Mouse (Mus musculus) kidney, adult 18-20 months (tissue): ENCODE results near the gene Klc4.

Experiments
- DNase-seq: peaks from one replicate; pipeline ENCODE4 v3.0.0; 2021

Klc4 gene

GRCm38 (mm10) chr17:46619683-46620357 is 26.0 kb downstream of the Klc4 start:
- no peak for DNase-seq

GRCm38 (mm10) chr17:46618769-46619682 is 26.8 kb downstream of the Klc4 start:
- no peak for DNase-seq

DNA sequence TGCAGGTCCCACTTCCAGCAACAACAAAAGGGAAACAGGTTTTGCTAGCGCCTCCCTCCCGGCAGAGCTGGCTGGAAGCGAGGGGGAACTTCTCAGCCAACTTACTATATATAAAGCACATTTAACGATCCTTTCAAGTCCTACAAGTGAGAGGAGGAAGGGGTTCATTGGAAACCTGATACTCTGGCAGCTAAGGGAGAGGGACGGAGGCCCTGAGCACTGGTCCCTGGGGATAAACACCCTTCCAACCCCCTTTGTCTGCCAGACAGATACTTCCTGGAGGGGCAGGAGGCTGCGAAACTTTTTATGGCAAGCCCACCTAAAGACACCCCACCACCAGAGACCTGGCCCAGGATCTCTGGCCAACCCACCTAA is 27.4 kb downstream of the Klc4 start:
- DNase-seq, result no peak

GRCm38 (mm10) chr17:46617799-46618198 is 28.0 kb downstream of the Klc4 start:
- DNase-seq, result no peak

GRCm38 (mm10) chr17:46613229-46613628 is 32.6 kb downstream of the Klc4 start:
- no peak for DNase-seq

GRCm38 (mm10) chr17:46612820-46613219 is 33.0 kb downstream of the Klc4 start:
- peak; percentile 40 for DNase-seq

DNA sequence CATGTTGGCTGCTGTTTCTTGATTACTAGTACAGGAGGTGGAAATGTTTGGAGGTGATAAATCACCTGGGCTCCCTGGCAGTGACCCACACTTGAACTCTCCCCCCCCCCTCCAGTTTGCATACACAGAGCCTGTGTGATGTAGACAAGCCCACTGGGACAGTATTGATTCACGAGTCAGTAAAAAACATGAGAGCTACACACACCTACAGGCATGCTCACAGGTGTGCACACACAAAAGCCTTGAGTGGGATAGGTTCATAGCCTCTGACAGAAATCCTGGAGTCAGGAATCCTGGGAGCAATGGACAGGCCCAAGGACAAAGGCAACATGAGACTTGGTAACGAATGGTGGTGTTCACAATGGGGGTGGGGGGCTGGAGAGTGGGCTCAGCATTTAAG is 33.6 kb downstream of the Klc4 start:
- DNase-seq, result no peak

- no peak for DNase-seq
These were observed 34.5 kb downstream of the Klc4 start for GRCm38 (mm10) chr17:46611316-46611715.

GRCm38 (mm10) chr17:46609721-46610514 is 35.9 kb downstream of the Klc4 start:
- peak; percentile 56 for DNase-seq

DNA sequence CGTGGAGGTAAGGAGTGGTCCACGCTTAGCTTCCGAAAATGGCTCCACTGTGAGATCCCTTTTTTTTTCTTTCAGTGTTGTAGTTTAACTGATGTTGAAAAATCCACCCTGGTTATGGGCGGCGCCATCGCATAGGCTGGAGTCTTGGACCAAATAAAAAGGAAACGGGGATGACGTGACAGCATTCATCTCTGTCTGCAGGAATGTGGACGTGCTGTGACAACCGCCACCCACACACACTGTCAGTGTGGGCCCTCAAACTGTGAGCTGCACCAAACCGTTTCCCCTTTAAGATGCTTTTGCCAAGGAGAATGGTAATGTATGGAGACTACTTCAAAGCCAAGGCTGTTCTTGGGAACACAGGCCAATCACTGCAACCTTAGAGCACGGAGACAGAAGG is 39.8 kb downstream of the Klc4 start:
- DNase-seq, result no peak

- DNase-seq, result no peak
These were observed 40.7 kb downstream of the Klc4 start for GRCm38 (mm10) chr17:46605126-46605525.

- no peak for DNase-seq
These were observed 42.6 kb downstream of the Klc4 start for GRCm38 (mm10) chr17:46603229-46603628.

- no peak for DNase-seq
These were observed 43.6 kb downstream of the Klc4 start for GRCm38 (mm10) chr17:46602212-46602611.

DNA sequence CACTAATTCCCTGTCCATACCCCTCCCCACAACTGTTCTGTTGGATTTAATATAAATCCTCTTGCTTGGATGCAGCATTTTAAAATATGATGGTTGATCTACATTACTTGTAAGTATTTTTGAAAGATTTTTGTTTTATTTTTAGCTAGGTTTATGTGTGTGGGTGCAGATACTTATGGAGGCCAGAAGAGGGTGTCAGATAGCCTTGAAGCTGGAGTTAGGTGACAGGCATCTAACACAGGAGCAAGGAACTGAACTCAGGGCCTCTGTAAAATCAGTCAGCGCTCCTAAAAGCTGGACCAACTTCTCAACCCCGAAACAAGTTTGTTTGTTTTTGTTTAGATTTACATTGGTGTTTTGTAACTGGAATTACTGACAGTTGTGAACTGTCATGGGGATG is 45.3 kb downstream of the Klc4 start:
- DNase-seq, result no peak

DNA sequence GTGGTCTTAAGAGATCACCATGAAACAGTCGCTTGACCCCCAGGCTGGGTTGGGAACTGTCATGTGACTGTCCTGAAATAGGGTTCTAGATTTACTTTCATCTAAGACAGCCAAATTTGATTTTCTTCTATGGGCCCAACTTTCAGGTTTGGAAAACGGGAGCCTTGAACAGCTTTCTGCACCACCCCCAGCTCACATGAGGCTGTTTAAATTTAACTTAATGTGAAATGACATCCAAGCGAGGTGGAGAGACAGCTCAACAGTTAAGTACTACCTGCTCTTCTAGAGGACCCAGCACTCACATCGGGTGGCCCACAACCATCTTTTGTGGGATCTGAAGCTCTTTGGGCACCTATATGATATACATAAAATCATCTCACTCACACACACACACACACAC is 46.9 kb downstream of the Klc4 start:
- DNase-seq, result no peak

GRCm38 (mm10) chr17:46597956-46598355 is 47.9 kb downstream of the Klc4 start:
- no peak for DNase-seq

DNA sequence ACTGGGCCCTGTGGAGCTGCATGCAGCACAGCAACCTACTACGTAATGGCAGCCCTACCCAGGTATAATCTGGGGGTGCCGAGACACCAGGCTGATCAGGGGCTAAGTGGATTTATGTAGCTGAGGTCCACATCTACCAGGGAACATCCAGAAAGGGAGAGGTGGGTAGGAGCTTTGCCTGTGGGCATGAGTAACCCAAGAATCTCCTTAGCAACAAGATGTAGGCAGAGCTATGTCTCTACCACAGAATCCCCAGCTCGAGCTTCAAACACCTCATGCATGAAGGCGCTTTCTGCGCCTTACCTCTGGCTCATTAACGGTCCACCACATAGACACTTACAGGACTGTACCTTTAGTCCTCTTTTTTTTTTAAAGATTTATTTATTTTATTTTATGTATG is 50.5 kb downstream of the Klc4 start:
- no peak for DNase-seq

DNA sequence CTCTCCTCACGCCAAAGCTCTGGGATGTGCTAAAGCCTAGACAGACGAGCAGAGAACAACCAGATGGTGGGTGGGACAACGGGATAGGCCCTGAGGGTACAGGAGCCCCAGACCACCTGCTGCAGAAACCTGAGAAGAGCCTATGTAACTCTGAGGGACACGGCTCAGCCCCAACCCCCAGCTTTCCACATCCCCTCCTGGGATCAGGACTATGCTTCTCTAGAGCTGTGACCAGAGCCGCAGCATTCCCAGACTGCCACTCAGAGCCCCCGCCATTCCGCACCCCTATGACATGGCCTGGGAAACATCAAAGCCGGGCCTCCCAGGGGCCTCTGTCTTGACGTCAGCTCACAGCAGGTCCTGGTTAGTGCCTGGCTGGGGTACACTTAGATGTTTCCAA is 51.2 kb downstream of the Klc4 start:
- no peak for DNase-seq

DNA sequence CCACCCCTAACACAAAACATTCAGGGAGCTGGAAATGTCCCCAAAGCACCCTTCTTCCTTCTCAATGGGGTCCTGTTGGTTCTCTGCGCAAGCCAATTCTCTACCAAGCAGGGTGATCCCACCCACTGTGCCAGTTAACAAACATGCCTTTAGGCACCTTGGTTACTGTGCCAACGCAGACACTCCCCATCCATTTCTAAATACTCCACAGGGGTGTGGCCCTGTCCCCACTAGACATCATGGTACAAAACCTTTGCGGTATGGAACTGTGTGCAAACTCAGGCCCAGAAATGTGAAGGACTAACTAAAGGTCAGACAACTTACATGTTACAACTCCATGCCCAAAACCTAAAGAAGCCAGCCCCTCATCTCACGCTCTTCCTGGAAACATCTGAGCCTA is 52.7 kb downstream of the Klc4 start:
- DNase-seq, result no peak

DNA sequence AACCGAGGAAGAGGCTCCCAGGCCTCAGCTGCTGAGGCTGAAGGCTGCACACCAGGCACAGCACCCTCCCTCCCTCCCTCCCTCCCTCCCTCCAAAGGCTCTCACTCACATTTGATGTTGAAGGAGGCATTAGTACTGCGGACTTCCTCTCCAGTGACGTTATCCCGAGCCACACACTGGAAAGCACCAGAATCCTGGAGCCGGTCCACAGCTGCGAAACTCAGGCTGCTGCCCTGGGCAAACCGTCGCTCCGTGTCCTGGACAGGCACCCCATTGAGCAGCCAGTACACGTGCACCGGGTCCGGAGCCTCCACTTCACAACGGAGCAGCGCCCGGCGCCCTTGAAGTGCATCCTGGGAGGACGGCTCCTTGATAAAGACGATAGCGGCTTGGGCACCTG is 54.4 kb downstream of the Klc4 start:
- no peak for DNase-seq

- DNase-seq, result peak; percentile 9
These were observed 55.4 kb downstream of the Klc4 start for GRCm38 (mm10) chr17:46590439-46590838.

DNA sequence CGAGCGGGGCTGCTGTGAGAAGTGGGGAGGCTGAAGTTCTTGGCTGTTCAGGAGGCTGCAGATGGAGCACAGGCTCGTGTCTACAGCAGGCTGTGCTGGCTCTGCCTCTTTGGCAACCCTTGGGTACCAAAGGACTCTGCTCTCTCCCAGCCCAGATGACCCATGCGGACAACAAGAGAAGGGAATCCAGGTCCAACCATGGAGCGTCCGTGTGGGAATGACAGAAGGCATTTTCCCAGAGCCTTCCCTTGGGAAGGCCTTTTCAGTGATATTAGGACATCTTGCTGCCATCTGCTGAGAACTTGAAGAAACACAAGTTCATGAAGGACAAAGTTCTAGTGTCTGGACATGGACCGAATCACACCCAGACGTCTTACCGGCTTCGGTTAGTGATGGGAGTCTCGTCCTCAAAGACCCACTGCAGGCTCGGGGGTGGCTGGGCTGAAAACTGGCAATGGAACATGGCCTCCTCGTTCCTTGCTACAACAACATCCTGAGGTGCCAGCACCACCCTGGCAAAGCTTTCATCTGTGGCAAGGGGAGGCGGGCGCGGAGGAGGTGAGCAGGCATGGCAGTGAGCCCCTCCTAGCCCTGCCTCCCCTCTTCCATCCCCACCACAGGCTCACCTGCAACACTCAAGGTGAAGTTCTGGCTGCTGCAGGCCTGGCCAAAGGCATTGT is 56.0 kb downstream of the Klc4 start:
- DNase-seq, result no peak

- no peak for DNase-seq
These were observed 56.9 kb downstream of the Klc4 start for GRCm38 (mm10) chr17:46588913-46589312.
